Mouse (Mus musculus) thymus, postnatal 36 days (tissue): ENCODE results near the gene R3hcc1l.
A peak's percentile ranks its signal among the peaks of the same experiment; 100 is the strongest.

Experiments used
- DNase-seq, 2 experiments: peaks; one replicate each; pipeline ENCODE4 v3.0.0; 2022; ENCODE audit warnings: mixed read lengths in 2 of 2

Gene R3hcc1l

GRCm38 (mm10) chr19:42518620-42519310 is at the start of gene R3hcc1l:
TSS of gene R3hcc1l (plus strand) at chr19:42518759.
- peak; percentile 96 for DNase-seq

GRCm38 (mm10) chr19:42471571-42471970 is 47.0 kb upstream of the R3hcc1l start:
- DNase-seq: no peak

- DNase-seq: no peak
These were observed 45.7 kb upstream of the R3hcc1l start for GRCm38 (mm10) chr19:42472831-42473230.

GRCm38 (mm10) chr19:42477769-42478168 is 40.8 kb upstream of the R3hcc1l start:
- no peak for DNase-seq

GRCm38 (mm10) chr19:42478303-42478702 is 40.3 kb upstream of the R3hcc1l start:
- no peak for DNase-seq

- no peak for DNase-seq
These were observed 33.1 kb upstream of the R3hcc1l start for GRCm38 (mm10) chr19:42485443-42485842.

GRCm38 (mm10) chr19:42487261-42487660 is 31.3 kb upstream of the R3hcc1l start:
- DNase-seq: no peak

GRCm38 (mm10) chr19:42493257-42493917 is 25.2 kb upstream of the R3hcc1l start:
- no peak for DNase-seq

GRCm38 (mm10) chr19:42504156-42504555 is 14.4 kb upstream of the R3hcc1l start:
- no peak for DNase-seq

GRCm38 (mm10) chr19:42509625-42510024 is 8.9 kb upstream of the R3hcc1l start:
- no peak for DNase-seq

- no peak for DNase-seq
These were observed 8.0 kb upstream of the R3hcc1l start for GRCm38 (mm10) chr19:42510276-42511171.

- no peak for DNase-seq
These were observed 2.9 kb upstream of the R3hcc1l start for GRCm38 (mm10) chr19:42515656-42516055.

GRCm38 (mm10) chr19:42516121-42516520 is 2.4 kb upstream of the R3hcc1l start:
- DNase-seq: no peak

GRCm38 (mm10) chr19:42517957-42518619 is 471 bp upstream of the R3hcc1l start:
- peak in 1 of 2 experiments; percentile 5 for DNase-seq

GRCm38 (mm10) chr19:42519760-42520159 is 1.2 kb downstream of the R3hcc1l start:
- peak in 1 of 2 experiments; percentile 6 for DNase-seq

GRCm38 (mm10) chr19:42524703-42525102 is 6.1 kb downstream of the R3hcc1l start:
- DNase-seq: no peak

- DNase-seq: no peak
These were observed 11.5 kb downstream of the R3hcc1l start for GRCm38 (mm10) chr19:42529992-42530437.

GRCm38 (mm10) chr19:42534427-42534826 is 15.9 kb downstream of the R3hcc1l start:
- DNase-seq: no peak

GRCm38 (mm10) chr19:42537600-42537999 is 19.0 kb downstream of the R3hcc1l start:
- no peak for DNase-seq

GRCm38 (mm10) chr19:42538911-42539310 is 20.4 kb downstream of the R3hcc1l start:
- no peak for DNase-seq

GRCm38 (mm10) chr19:42539414-42540189 is 21.0 kb downstream of the R3hcc1l start:
- DNase-seq: no peak

- no peak for DNase-seq
These were observed 22.1 kb downstream of the R3hcc1l start for GRCm38 (mm10) chr19:42540649-42541048.
